Mouse (Mus musculus) frontal cortex, adult 2 months (tissue): ENCODE results near the gene Yjefn3. TPM values are rescaled to one million over a fixed set of nuclear protein-coding genes. Genes with fewer than 3 reads are reported as not detected.
A peak's percentile ranks its signal among the peaks of the same experiment; 100 is the strongest.

ENCODE experiments used
- DNase-seq, 2 experiments: peaks; one replicate each; pipeline ENCODE4 v3.0.0; 2022; ENCODE audit warnings: low spot score in 1 of 2; ENCODE audit errors: extremely low spot score in 1 of 2
- polyA plus RNA-seq: library from polyadenylated mRNA; depleted of rRNA; stranded (reverse); fragments of >200 nt; gene quantifications from 2 replicates; pipeline ENCODE4 v1.2.3, GENCODE M21; 2012

The Yjefn3 gene
- polyA plus RNA-seq, 1 experiment, result 41.1 TPM

GRCm38 (mm10) chr8:69882021-69882756 lies 20.3 kb downstream of the Yjefn3 start:
- no peak for DNase-seq

DNA sequence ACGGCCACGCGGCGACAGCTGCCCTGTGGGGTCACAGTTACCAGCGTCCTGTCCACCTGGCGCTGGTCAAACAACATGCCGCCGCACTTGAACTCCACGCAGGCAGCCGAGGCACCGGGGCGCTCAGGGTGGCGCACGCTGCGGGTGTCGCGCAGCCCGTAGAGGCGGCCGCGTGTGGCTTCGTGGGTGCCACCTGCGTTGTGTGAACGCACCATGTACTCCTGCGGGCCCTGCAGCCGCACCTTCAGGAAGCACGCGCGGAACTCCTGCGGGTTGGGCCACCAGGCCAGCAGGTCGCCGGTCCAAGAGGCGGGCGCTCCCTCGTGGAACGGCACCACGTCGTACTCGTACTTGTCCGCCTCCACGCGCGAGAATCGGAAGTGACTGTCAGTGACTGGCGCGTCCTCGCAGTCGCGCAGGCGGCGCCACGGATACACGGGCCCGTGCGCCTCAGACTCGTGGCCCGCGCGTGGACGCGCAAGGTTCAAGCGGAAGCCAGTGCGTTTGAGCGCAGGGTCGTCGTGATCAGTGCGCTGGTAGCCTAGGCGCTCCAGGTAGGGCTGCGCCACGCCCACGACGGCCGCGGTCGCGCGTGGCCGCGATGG lies 21.1 kb downstream of the Yjefn3 start:
- no peak for DNase-seq

DNA sequence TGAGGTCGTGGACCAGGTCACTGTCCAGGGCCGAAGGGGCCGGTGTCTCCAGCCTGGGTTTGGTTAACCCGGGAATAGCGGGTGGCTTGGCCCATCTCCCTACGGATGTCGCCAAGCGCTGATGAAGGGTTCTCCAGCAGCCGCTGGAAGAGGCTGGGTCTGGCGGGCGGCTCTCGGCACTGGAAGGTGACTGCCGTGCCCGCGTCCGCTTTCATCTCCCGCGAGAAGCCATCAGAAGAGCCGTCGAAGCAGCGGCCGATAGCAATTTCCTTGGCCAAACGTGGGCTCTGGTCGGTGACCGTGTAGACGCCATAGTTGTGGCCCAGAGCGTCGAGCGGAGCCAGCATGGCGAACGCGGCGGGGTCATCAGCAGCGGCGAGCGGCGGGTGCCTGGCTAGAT lies 21.7 kb downstream of the Yjefn3 start:
- no peak for DNase-seq

DNA sequence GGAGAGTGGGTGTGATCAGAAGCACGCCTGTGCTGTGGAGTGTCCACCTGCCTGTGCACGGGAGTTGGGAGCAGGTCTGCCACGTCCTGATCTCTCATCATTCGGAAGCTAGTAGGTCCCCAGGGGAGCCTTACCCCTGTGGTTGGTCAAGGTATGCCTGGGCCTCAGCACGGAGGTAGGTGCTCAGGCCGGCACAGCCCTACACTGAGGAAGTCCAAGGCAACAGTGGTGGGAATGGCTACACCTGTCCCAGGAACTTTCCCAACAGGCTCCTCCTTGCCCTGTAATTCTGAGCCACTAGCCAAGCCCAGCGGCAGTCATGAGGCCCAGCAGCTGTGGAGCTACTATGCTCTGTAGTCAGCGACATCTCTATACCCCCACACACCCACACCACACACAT lies 22.8 kb downstream of the Yjefn3 start:
- DNase-seq, result no peak

DNA sequence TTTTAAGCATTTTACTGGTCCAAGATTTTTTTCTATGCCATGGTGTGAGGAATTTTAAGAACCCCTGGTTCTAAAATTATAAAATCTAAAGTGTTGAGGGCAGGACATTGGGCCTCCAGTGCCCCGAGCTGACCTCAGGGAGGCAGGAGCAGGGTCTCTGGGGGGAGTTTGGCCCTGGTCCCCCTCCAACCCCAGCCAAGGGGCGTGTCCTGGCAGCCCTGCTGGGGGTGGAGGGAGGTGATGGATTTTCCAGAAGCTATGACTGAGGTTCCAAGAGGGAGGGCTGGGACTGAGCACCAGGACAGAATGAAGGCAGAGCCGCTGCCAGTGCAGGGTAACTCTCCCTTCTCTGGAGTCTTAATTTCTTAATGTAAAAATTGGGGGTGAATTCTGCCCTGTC lies 24.5 kb downstream of the Yjefn3 start:
- no peak for DNase-seq

DNA sequence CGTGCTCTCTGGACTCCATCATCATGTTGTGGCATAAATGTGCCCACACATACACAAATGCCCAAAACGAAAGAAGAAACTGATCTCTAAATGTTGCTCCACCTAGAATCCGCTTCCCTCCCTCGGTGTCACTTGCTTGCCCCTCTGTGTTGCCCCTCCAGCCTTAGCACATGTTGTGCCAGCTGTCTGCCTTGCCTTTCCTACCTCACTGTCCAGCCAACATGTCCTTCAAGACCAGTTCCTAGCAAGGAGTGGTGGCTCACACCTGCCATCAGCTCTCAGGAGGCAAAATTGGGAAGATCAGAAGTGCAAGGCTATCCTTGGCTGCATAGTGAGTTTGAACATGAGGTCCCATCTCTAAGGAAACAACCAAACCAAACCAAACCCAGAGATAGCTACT lies 25.1 kb downstream of the Yjefn3 start:
- no peak for DNase-seq

DNA sequence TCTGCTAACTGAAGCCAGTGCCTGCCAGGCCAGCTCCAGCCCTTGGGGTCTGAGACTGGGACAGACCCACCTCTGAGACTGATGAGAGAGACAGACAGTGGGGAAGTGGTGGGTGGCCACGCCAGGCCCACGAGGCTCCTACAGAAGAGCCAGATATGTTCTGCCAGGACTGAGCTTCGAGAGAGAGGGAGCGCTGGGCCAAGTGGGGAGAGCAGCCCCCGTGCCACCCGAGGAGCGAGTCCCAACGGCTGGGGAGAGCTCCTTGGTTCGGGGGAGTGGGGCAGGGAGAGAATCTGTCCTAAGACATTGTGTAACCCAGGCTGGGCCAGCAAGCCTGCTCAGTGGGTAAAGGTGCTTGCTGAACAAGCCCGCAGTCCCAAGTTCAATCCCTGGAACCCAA lies 25.5 kb downstream of the Yjefn3 start:
- DNase-seq, result no peak

DNA sequence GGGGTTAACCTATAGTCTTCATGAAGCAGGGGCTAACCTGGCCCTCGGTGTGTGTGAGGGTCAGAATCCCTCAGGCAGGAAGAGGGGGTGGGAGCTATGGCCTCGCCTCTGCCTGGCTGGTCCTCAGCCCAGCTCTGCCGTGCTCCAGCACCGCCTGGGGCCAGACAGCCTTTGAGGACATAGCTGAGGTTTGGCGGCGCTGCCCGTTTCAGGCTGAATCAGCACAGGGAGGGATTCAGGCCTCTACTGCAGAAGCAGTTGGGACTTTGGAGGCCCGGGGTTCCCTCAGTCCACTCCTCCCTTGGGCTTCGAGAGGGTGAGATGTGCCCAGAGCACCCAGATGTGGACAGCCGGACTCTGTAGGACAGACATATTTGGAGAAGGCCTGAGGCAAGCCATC lies 26.4 kb downstream of the Yjefn3 start:
- no peak for DNase-seq

- no peak for DNase-seq
Measured at GRCm38 (mm10) chr8:69874654-69875053, 27.9 kb downstream of the Yjefn3 start.

DNA sequence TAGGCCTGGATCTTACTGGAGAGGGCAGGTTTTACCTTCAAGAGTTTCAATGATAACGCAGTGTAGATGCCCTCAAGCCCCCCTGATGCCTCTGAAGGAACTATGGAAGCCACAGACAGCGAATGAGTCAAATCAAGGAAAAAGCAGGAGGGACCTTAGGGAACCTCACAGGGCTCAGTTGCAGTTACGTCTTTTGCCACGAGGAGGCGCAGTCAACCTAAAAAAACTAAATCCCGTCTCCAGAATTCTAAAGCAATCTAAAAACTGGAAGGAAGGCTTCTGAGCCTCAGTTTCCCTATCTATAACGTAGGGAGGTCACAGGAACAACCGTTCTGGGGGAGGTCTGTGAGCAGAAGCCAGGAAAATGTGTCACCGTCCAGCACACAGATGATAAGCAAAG lies 28.4 kb downstream of the Yjefn3 start:
- DNase-seq, result peak in 1 of 2 experiments; percentile 90

- DNase-seq, result no peak
Measured at GRCm38 (mm10) chr8:69870907-69871306, 31.6 kb downstream of the Yjefn3 start.

DNA sequence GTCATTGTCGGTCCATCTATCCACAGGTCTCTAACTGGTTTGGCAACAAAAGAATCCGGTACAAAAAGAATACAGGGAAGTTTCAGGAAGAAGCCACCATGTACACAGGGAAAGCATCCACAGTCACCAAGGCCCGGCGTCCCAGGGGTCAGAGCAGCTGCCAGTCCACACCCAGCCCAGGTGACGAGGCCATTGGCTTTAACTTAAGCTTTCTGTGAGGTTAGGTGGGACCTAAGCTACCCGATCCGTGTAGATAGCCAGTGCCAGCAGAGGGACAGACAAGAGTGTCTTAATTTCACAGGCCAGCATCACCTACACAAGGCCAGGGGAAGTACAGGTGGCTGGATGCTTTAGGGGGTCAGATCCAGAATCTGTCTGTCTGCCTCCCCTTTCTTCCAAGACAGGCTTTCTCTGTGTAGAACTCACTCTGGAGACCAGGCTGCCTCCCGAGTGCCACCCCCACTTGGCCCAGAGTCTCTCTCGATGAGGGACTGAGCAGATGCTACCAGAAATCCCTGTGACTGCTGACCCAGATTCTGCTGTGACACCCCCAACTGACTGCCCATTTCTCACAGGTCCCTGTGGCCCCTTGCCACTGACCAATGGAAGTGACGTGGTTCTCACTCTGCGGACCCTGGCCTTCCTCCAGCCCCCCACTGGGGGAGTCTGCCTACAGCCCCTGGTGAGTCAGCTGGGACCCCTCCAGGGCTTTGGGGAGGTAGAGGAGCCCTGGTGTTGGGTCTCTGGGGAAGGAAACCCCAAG lies 32.3 kb downstream of the Yjefn3 start:
- DNase-seq, result no peak

DNA sequence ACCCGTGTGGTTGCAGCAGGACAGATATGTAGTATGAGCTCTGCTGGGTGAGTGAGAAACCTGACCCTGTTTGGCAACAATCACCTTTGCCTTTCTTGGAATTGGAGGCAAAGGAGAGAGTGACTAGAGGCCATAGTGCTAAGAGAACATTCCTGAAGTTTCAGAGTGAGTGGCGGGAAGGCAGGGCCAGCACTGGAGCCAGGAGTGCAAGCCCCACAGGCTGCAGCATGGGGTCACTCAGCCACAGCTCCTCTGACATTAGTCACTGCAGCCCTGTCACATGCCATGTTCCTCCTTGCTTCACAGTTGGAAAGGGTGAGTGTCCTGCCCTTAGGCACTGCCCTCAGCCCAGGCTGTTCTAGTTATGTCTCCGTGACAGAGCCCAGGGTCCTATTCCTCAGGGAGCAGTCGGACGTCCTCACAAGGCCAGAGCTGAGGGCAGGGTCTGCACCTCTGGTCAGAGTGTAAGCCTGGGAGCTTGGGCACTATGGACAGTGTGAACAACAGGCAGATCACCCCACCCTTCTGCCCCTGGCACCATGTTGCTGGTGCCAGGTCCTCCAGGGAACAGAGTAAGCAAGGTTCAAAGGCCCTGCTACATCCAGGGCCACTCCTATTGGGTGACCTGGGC lies 34.7 kb downstream of the Yjefn3 start:
- DNase-seq, result no peak

DNA sequence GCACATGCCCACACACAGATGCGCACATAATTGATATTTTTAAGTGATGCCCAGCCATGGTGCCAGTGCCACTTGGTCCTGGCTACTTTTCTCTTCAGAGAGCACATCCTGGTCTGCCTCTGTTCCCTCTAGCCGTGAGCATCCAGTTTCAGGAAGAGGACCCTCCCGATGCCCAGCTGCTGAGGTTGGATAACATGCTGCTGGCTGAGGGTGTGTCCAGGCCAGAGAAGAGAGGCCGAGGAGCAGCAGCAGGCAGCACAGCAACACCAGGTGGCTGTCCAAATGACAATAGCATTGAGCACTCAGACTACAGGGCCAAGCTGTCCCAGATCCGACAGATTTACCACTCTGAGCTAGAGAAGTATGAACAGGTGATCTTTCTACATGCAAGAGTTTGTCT lies 38.3 kb downstream of the Yjefn3 start:
- no peak for DNase-seq

DNA sequence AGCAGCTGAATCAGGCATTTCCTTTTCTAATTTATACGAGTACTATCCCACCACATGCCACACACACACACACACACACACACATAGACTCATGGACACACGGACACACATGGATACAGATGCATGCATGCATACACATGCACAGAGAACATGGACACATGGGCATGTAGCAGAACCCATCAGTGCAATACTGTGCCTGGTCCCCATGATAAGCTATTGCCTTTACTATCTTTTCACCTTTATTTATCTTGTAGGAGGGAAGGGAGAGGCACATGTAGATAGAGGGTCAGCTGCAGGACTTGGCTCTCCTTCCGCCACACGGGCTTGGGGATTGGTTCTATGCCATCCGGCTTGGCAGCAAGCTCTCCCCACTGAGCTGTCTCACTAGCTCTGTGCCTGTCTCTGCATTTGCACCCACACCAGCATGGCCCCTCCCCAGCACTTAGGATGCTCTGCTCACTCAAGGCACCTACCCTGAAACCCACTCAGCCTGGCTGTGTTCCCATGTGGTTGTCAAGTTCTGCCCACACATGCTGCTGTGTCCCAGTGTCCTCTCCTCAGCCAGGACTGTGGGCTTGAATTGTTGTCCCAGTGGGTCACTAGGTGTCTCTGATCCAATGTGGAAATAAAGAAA lies 39.0 kb downstream of the Yjefn3 start:
- peak in 1 of 2 experiments; percentile 37 for DNase-seq

DNA sequence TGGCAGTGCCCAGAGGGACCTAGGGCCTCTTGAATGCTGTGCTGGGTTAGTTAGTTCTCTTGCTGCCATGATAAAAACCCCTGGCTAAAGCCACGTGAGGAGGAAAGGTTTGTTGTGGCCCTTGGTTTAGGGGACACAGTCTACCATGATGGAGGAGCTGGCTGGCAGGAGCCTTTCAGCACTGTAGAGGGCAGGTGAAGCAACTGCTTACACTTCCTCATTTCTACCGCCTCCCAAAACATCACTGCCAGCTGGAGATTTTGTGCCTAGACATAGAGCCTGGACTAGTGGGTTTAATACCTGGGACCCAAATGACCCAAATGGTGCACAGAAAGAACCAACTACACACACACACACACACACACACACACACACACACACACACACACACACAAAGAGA lies 41.3 kb downstream of the Yjefn3 start:
- no peak for DNase-seq

DNA sequence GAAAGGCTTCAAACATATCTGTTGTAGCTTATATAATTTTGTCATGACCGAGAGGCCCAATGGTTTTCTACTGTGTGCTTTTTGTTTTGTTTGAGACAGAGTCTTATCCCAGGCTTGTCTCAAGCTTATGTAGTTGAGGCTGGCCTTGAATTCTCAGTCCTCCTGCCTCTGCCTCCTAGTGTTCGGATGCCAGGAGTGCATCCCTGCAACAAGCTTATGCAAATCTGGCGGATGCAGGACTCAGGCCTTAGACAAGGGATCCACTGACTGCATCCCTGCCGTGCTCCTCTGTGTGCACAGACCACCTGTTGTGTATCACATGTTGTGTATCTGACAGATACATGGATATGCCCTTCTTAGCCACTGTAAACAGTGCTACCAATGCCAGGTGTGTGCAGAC lies 41.7 kb downstream of the Yjefn3 start:
- no peak for DNase-seq

GRCm38 (mm10) chr8:69853869-69854268 lies 48.6 kb downstream of the Yjefn3 start:
- DNase-seq, result no peak

GRCm38 (mm10) chr8:69850926-69851506 lies 51.5 kb downstream of the Yjefn3 start:
- DNase-seq, result no peak

GRCm38 (mm10) chr8:69849899-69850298 lies 52.6 kb downstream of the Yjefn3 start:
- DNase-seq, result no peak
